Mouse (Mus musculus) frontal cortex, postnatal 25 days (tissue): Measurements from ENCODE around the gene Gm48552.

Experiments used
- DNase-seq, 2 experiments: peaks; one replicate each; pipeline ENCODE4 v3.0.0; 2022; ENCODE audit warnings: low spot score in 2 of 2

The Gm48552 gene

GRCm38 (mm10) chr10:81385603-81386306 lies 3.0 kb upstream of the Gm48552 start:
- DNase-seq: no peak

GRCm38 (mm10) chr10:81387716-81388115 lies 1.1 kb upstream of the Gm48552 start:
- DNase-seq: no peak

GRCm38 (mm10) chr10:81389373-81389772 lies 568 bp downstream of the Gm48552 start:
- DNase-seq: no peak

GRCm38 (mm10) chr10:81389801-81390677 lies 1.2 kb downstream of the Gm48552 start:
- DNase-seq: peak in 1 of 2 experiments; percentile 75

GRCm38 (mm10) chr10:81390678-81390965 lies 1.8 kb downstream of the Gm48552 start:
- DNase-seq: no peak

GRCm38 (mm10) chr10:81392270-81392669 lies 3.5 kb downstream of the Gm48552 start:
- DNase-seq: no peak

- DNase-seq: no peak
These were observed 4.0 kb downstream of the Gm48552 start, which contains the start of gene Smim24 for GRCm38 (mm10) chr10:81392781-81393185. TSS of gene Smim24 (plus strand) at chr10:81393051.

- DNase-seq: no peak
These were observed 4.8 kb downstream of the Gm48552 start for GRCm38 (mm10) chr10:81393456-81394063.

GRCm38 (mm10) chr10:81395127-81395526 lies 6.3 kb downstream of the Gm48552 start:
- peak; percentile 65 to 74 for DNase-seq

GRCm38 (mm10) chr10:81395865-81396264 lies 7.1 kb downstream of the Gm48552 start:
- DNase-seq: no peak

GRCm38 (mm10) chr10:81396749-81397148 lies 7.9 kb downstream of the Gm48552 start:
- no peak for DNase-seq

GRCm38 (mm10) chr10:81399296-81399695 lies 10.5 kb downstream of the Gm48552 start:
- DNase-seq: no peak

GRCm38 (mm10) chr10:81399798-81400308 lies 11.0 kb downstream of the Gm48552 start:
- DNase-seq: no peak

- no peak for DNase-seq
These were observed 11.8 kb downstream of the Gm48552 start for GRCm38 (mm10) chr10:81400371-81401204.

GRCm38 (mm10) chr10:81401205-81401520 lies 12.4 kb downstream of the Gm48552 start:
- DNase-seq: no peak

- DNase-seq: no peak
These were observed 12.9 kb downstream of the Gm48552 start for GRCm38 (mm10) chr10:81401521-81402226.

- DNase-seq: no peak
These were observed 13.5 kb downstream of the Gm48552 start for GRCm38 (mm10) chr10:81402227-81402765.

GRCm38 (mm10) chr10:81403511-81403910 lies 14.7 kb downstream of the Gm48552 start:
- DNase-seq: no peak

GRCm38 (mm10) chr10:81404082-81404481 lies 15.3 kb downstream of the Gm48552 start:
- no peak for DNase-seq

GRCm38 (mm10) chr10:81404720-81405119 lies 15.9 kb downstream of the Gm48552 start:
- no peak for DNase-seq
